Mouse (Mus musculus) MEL-GATA-1-ER (cell line): ENCODE results near the gene Mill2.

ENCODE experiments used
- DNase-seq: peaks from one replicate; pipeline ENCODE4 v3.0.0-alpha.2; 2012; ENCODE audit warnings: low read depth; ENCODE audit errors: extremely low read depth

Mill2 gene

DNA sequence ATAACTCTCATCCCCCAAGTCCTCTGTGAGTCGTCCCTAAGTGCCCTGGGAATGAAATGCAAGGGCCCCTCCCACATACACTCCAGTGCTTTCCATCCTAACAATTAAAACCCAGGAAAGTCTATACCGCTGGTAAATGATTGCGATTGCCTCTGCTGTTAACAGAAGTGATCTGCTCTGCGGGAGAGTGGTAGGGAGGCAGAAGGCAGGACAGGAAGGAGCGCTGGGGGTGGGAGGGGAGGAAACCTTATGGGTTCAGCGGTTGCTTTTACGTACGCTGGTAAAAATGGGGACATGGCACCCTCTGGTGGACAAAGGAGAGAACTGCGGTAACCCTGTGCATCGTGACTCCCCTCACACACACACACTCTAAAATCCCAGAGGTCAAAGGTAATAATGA, 33.5 kb downstream of the Mill2 start:
- DNase-seq: peak; percentile 52

DNA sequence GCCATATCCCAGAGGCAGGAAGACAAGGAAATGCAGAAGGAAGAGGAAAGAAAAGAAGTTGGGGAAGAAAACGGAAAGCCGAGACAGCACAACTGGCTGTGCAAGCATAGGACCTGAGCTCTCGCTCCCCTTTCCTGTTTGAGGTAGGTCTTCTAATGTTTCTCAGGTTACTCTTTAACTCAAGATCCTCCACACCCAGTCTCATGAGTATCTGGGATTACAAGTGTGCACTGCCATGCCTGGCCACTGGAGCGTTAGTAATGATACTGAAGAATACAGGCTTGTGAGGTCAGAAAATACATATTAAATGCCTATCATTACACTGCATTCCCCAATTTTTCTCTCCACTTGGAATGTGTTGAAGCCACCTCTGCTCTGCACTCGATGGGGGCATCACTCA, 35.6 kb downstream of the Mill2 start:
- no peak for DNase-seq

DNA sequence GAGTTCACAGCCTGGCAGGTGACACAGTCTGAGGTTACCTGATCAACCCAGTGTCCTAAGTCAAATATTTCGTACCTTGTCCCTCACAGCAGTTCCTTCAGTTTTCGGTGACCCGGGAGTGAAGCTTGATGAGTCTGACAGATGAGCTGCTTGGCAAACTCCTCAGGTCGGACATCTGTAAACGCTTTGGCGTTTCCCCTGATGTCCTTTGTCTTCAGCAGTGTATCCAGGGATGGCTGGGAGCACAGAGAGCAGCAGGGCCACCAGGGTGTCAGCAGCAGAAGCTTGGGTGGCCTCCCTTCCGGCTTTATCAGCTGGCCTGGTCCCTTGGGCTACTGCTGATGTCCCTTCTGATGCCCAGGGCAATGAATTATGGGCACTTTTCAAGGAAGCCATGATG, 38.9 kb downstream of the Mill2 start:
- DNase-seq: no peak

DNA sequence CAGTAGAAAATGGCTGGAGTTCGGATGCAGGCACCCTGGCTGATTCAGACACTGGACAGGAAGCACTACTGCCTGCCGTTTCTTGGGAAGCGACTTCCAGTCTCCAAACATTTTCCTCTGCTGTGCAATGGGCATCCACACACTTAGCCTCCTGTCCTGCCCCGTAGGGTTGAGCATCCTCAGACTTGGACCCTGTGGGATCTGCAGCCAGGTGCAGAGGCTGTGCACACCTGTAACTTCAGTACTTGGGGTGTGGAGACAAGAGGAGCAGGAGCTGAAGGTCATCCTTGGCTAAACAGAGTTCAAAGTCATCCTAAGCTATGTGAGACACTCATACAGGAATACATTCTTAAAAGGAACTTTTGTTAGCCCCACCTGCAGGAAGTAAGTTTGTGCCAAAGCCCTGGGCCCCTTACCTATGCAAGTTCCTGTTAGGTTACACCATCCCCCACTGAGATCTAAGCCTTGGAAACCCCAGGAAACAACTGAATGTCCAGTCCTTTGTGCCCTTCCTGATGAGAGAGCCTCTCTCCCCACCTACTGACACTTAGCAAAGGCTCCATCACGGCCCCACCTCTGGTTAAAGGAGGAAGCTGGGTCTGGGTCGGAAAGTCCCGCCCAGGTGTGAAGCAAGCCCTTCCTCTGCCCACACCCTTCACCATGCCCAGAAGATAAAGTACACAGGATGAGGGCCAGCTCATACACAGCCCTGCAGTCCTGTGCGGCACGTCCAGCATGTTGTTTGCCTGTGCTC, 44.4 kb downstream of the Mill2 start:
- DNase-seq: no peak

DNA sequence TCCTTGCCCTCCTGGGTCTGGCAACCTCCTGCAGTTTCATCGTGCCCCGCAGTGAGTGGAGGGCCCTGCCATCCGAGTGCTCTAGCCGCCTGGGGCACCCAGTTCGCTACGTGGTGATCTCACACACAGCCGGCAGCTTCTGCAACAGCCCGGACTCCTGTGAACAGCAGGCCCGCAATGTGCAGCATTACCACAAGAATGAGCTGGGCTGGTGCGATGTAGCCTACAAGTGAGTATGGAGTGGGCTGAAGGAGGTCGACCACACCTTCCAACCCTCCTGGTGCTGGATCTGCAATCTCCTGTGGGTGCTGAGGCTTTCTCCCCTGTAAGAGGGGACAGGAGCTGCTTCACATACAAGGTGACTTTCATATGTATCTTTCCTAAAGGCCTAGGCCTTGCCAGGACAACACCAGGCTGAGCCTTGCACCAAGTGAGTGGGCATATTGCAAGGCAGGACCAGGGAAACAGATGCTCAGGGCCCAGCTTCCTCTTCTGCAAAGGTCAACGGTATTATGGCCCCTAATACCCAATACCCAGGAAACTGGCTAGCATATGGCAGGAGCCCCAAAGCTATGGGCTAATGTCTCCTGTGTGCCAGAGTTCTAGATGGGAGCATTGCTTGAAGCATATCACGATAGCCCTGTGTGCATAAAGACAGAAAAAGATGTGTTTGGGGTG, 45.1 kb downstream of the Mill2 start:
- no peak for DNase-seq

DNA sequence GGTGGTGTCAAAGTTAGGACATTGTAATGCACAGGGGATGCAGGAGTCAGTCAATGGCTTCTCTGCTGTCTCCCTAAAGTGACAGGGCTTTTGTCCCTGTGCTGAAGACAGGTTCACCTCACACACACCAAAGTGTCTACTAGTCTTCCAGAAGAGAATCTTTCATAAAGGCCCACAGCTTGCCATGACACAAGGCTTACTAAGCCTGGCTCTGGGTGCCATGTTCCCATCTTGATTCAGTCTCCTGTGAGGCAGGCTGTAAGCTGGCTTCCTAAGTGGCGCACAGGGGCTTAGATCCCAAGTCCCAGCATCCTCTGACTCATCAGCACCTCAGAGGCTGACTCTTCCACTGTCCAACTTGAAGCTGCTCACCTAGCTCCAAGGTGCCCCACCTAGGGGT, 47.2 kb downstream of the Mill2 start:
- no peak for DNase-seq

DNA sequence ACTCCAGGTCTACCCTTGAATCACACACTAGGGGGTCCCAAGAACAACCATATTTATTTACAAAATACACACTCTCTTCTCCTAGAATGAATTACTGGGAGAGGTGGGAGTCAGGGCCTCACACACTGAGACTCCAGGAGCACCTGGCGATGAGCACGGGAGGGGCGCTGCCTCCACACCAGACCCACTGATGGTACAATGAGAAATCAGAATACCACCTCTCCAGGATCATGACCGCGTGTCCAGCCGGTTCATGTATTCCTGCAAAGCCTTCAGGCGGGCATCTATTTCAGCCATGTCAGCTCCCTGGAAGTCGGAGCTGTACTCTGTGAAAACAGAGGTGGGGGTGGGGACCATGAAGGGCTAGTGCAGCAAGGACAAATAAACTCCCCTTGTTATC, 51.1 kb downstream of the Mill2 start:
- DNase-seq: no peak

DNA sequence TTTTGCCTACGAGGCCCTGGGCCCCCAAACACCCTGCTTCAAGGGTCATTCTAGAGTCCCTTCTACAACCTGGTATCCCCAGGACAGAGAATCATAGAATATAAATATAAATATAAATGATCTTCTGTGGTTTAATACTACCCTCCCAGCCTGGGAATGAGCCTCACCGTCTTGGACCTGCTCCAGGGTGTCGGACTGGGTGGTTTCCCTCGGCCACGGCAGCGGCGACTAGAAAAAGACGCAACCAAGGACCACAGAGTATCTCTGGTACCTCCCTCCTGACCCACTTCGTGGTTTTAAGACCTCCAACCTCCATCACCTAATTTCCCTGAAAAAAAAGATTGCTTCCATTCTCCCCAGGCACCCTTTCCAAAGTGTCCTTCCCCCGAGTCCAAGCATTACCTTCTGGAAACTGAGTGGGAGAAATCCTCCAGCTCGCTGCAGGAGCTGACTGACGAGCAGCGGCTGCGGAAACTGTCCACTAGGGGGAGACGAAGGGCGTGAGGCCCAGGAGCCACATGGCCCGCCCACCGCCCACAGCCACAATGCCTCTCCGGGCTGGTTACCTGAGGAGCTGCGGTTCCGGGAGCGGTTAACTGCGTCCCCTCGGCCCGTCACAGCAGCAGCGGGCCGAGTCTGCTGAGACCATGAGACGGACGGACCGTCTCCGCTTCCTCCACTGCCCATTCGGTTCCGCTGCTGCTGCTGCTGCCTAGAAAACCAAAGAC, 52.3 kb downstream of the Mill2 start:
- no peak for DNase-seq

DNA sequence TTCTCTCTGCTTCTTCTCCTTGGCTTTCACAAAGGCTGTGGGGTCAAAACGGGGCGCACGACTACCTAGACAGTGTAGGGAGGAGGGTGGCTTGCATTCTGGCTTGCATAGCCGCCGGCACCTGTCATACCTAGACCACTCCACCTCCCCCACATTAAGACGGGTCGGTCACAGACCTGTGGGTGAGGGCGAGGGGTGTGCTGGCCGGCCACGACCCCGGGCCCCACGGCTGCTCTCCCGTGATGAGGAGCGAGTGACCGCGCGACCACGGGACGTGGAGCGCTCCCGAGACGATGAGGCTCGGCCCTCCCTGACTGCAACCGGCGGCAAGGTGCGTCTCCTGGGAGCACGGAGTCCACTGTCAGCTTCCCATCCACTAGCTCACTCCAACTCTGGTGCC, 53.2 kb downstream of the Mill2 start:
- no peak for DNase-seq

DNA sequence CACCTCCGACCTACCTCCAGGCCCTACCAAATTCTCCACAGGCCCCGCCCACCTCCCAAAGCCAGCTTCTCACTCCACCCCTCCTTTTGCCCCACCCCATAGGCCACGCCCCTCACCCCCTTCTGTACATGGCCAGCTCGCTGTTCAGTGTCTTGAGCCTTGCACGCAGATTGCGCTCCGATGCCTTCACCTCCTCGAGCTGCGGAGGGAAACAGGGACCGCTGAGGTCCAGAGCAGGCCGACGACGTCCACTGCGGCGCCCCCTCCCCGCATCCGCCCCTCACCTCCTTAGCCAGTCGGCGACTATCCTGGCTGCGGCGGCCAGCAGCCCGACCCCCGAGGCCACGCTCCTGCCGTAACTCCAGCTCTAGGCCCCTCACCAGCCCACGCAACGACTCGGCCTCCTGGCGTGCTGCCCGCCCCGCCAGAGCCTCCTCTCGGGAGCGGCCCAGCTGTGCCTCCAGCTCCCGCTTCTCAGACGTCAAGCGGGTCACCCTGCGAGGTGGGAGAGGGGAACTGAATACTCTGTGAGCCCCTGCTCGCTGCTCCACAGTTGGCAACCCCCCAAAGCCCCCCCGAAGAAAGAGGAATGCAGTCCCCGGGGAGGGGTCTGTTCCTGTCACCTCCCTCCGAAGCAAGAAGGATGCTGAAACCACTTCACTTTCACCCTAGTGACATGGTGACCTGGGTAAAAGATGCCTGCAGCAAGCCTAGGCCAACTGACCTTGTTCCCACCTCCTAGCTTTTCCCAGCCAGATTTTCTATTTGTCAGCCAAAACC, 54.1 kb downstream of the Mill2 start:
- DNase-seq: no peak

DNA sequence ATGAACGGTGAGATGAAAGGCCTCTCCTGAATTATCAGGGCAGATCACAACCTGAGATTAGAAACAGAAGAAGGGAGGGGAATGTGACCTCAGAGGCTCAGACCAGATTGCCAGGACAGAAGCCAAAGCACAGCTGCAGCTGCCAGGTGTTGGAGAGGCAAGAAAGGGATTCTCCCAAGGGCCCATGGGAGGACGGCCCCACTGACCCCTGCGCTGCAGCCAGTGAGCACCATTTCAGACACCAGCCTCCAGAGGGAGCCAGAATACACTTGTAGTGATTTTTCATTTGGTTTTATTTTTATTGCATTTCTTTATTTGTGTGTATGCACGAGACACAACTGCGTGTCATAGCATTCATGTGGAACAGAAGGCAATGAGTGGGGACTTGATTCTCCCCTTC, 56.8 kb downstream of the Mill2 start:
- DNase-seq: no peak

DNA sequence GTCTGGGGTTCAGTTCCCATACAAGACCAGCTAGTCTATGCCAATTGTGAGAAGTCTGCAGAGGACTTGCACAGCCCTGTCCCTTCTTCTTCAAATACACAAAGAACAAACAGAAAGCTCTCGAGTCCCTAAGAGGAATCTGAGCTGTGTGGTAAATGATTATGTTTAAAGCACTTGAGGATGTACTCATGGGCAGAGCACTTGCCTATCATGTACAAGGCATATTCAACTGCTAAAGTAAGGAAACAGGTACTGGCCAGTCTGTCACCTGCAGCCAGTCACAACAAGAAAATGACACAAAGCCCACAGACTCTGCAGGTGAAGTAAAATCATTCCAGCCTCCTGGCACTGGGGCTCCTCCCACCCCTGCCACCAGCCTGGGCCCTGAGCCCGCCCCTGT, 60.7 kb downstream of the Mill2 start:
- no peak for DNase-seq

DNA sequence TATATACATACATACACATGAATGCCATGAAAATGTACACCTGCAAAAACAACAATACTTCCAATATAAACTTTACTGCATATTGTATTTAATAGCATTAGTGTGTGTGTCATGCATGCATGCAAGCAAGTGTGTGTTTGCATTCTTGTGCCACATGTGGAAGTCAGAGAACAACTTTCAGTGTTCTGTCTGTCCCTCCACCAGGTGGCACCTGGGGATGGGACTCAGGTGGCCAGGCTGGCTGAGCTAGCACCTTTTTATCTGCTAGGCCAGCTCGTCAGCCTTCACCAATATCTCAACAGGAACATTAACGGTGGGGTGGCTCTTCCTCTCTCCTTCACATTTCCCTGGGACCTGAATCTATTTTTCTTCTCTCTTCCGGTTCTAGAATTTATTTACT, 62.7 kb downstream of the Mill2 start:
- no peak for DNase-seq

DNA sequence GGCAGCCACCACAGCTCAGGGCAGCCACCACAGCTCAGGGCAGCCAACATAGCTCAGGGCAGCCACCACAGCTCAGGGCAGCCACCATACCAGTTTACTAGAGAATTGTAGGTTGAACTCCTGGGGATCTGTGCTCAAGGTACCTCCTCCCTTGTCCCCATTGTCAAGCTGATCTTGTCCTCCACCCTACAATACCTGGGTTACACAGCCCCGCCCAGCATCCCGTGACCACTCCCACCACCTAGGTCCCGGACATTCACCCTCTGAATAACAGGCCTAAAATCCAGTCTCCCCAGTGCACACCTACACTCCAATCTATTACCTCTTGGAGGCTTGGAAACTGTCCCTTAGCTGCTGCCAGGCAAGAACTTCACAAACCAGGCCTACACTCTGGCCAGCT, 65.2 kb downstream of the Mill2 start:
- no peak for DNase-seq

DNA sequence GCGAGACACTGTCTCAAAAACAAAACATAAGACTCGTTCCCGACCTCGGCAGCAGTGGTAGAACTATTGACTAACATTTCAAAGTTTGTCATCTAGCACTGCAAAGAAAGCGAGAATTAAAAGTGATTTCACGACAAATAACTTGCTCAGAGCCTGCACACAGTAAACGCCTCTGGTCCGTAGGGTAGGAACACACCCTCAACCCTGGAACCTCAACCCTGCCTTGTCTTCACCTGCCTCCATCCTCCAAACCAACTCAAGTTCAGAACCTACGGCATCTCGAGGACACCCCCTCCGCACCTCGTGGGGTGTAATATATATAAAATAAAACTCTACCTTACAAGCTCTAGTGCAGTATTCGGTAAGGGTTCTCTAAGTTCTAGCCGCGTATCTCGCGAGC, 70.0 kb downstream of the Mill2 start:
- peak; percentile 24 for DNase-seq

DNA sequence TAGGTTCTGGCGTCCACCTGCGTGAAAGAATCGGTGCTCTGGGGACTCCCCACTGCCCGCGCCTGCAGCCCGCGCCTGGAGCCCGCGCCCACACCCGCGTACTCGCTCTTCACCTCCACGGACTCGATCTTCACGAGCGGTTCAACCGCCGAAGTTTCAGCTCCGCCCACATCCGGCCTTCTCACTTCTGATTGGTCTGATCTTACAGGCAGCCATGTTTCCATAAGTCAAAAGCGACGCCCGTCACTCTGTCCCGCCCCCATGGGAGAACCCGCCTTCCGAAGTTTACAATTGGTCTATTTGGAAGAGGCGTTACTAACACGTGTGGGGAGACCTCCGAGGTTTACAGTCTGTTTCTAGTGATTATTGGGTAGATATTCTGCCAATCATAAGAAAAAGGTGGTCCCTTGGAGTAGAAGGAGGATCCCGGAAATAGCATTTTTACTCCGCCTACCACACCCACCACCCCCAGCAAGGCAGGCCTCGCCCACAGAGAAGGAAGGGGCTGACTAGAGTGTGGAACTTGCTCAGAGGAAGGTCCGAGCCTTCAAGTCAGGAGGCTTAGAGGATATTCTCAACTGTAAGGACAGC, 70.6 kb downstream of the Mill2 start, which contains the start of gene Ccdc61:
Gene Ccdc61, minus strand, starts transcription at position 175 of the 591 bp plus-strand sequence.
- peak; percentile 99 for DNase-seq
